Mouse (Mus musculus) c-Kit-negative CD71-positive TER-119-positive erythroid progenitor cells, embryonic 14.5 days (primary cell): ENCODE data around the gene Smndc1.
"Not testable (repeated sequence)": the region's sequence is repeated elsewhere in the genome, so short reads cannot be mapped to it uniquely, and the experiment has no call there.

Experiments
- DNase-seq: peaks from one replicate; pipeline ENCODE4 v3.0.0-alpha.2; 2013; ENCODE audit warnings: low read depth, low spot score

Smndc1 gene

DNA sequence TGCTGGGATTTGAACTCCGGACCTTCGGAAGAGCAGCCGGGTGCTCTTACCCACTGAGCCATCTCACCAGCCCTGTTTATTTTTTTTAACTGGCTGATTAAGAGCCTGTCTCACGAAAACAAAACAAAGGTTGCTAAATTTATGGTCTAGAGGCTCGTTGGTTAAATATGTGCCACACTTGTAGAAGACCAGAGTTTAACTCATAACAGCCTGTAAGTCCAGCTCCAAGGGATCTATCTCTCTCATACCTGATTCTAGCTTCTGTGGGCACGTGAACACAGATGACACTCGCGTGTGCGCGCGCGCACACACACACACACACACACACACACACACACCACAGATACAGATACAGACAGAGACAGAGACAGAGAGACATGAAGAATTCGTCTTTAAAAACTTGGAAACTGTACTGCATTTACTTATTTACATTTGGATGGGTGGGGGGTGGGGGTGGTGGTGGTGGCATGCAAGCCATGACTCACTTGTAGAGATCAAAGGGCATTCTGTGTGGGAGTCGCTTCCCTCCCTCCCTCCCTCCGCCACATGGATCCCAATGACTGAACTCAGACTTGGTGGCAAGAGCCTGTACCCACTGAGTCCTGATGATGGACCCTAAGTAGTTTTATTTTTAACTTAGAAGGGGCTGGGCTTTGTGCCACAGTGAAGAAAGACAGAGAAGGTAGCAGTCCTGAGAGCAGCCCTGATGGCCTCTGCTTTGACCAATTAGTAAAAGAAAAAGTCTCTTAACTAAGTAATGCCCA is 23.4 kb upstream of the Smndc1 start:
- no peak for DNase-seq

- DNase-seq: no peak
These were observed 21.9 kb upstream of the Smndc1 start for GRCm38 (mm10) chr19:53412149-53412848.

DNA sequence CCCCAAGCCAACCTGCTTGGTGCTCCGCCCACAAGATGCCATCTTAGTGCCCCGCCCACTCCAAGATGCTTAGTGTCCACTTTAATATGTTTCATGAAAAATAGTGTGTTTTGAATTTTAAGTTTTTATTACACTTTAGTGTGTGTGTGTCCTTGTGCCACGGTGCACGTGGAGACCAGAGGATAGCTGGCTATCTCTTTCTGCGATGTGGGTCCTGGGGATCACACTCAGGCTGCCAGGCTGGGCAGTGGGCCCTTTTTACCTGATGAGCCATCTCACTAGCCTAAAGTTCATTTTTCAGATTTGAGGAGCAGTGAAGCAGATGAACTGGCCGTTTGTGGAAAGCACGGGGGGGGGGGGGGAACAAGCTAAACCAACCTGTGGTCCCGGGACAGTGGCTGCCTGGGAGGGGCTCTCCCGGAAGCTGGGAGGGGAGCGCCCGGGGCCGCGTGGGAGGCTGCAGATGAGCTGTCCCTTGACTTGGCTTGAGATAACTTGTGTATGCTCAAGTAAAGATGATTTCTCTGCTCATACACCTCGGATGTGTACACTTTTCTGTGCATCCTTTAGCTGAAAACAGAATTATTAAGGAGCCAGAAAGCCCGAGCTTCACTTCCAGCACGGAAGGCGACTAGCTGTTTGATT is 19.4 kb upstream of the Smndc1 start:
- no peak for DNase-seq

DNA sequence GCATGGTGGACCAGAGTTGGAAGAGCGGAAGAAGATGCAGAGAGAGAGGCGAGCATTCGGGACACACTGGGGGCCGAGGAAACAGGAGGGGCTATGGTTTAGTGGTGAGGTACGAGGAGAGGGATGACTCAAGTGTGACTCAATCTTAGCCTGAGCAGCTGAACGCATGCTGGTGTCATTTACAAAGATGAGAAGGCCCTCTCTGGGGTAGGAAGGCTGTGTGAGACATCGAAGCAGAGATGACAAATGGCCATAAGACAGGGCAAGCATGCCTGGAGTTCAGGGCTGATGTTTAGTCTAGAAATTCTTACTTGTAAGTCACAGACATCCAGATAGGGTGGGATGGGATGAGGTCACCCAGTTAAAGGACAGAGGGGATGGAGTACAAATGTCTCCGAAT is 18.0 kb upstream of the Smndc1 start:
- DNase-seq: no peak

DNA sequence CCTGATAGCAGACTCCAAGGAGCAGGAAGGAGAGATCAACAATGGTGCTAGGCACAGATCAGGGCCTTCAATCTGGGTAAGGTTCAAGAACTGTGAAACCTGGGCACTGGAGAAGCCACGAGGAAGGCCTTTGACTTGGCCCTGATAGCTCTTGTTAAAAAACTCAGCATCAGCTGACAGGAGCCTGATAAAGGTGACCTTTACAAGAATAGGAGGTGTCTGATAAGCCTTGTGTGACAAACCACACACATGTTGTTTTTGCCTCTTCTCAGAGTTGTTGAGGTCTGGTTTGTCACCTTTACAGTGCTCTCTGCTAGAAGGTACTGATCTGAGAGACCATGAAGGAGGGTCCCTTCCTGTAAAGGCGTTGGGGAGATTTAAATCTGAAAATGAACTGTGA is 17.0 kb upstream of the Smndc1 start:
- DNase-seq: no peak

DNA sequence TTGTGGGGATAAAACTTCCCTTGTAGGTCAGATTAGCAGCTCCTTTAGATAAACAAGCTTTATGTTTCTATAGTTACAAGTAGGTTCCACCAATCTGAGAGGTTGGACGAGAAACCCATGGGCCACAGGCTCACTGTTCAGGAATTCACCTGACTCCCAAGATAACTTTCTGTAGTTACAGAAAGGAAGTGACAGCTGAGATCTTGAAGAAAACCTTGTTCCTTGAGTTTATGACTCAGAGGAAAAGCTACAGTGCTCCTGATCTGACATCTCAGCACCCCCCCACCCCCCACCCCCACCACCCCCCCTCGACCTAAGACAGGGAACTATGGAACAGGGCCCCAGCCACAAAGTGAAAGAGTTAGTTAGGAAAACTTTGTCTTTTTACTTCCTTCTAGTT is 15.4 kb upstream of the Smndc1 start:
- no peak for DNase-seq

GRCm38 (mm10) chr19:53404837-53405356 is 14.5 kb upstream of the Smndc1 start:
- DNase-seq: no peak

DNA sequence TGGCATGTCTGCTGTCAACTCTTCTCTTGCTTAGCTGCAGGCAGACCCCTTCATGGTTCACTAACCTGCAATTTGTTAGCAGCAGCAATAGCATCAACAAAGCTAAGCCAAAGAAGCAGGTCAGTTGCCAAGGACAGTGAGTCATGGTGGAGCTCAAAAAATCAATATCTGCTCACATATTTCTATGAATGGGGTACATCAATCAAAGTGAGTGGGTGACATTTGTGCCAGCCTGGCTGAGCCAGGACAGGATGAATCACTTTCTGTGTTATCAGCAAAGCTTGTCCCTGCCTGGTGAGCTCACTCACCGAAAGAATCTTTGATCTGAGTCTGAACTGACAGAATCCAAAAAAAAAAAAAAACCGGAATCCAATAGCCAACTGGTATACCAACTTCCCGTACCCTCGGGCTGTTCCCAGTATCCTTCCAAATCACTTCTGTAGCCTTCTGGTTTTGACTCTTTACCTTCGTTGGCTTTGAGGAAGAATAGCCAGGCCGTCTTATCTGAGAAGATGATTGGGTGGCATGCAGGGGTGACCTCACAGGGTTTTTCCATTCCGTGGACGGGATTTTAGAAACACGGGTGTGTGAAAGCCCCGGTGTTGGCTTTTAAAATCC is 13.9 kb upstream of the Smndc1 start:
- DNase-seq: no peak

GRCm38 (mm10) chr19:53402741-53403432 is 12.5 kb upstream of the Smndc1 start:
- no peak for DNase-seq

DNA sequence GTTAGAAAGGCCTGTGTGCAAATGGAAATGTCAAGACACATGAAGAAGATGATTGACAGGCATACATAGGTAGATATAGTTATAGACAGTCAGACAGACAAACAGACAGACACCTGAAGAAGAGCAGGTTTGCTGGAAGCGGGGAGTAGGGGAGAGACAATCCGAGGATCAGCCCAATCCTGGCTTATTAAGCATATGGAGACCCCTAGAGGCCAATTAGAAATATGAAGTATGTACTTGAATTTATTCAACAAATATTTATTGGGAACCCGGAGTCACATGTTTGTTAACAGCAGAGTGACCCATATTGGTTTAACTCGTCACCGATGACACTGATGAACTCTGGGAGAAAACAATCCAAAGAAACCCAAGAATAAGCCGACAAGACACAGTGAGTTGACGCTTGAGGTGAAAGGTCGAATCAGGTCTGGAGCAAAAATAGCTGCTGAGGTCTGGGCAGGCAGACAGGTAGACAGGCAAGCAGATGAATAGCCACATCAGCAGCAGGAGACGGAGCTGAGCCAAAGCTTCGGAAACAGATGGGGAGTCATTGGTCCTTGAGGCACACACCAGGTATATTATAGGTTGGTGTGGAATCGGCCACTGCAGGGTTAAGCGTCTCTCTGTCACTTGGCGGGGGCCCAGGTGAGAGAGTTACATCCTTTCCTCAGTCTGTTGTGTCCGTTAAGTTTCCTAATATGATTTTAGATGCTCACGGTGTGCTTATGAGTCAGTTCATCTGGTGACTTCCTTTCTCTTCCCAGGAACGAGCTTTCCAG is 10.1 kb upstream of the Smndc1 start:
- no peak for DNase-seq

DNA sequence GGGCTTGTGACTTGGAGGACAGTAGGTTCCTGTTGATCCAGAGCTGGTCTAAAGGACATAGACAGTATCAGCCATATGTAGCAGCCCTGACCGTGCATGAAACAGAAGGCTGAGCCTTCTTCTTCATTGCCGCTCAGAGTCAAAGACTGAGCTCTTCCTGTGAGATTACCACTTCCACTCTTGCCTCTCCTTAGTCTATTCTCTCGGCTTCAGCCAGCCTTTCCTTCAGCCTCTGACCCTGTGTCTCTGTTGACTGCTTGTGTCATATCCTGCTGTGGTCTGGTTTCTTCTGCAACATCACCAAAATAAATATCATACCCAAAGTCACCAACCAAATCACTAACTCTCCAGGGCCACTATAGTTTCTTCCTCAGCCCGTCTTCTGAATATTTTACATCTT is 8.8 kb upstream of the Smndc1 start:
- DNase-seq: no peak

- no peak for DNase-seq
These were observed 7.3 kb upstream of the Smndc1 start for GRCm38 (mm10) chr19:53397451-53398233.

DNA sequence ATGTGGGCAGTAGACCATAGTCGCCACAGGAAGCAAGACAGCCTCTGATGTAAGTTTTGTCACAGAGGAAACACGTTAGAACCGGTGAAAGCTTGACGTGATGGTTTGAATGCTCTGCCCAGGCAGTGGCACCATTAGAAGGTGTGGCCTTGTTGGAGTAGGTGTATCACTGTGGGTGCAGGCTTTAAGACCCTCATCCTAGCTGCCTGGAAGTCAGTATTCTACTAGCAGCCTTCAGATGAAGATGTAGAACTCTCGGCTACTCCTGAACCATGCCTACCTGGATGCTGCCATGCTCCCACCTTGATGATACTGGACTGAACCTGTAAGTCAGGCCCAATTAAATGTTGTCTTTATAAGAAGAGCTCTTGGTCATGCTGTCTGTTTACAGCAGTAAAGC is 5.4 kb upstream of the Smndc1 start:
- DNase-seq: not testable (repeated sequence)

- DNase-seq: not testable (repeated sequence)
These were observed 4.6 kb upstream of the Smndc1 start for GRCm38 (mm10) chr19:53394956-53395355.

DNA sequence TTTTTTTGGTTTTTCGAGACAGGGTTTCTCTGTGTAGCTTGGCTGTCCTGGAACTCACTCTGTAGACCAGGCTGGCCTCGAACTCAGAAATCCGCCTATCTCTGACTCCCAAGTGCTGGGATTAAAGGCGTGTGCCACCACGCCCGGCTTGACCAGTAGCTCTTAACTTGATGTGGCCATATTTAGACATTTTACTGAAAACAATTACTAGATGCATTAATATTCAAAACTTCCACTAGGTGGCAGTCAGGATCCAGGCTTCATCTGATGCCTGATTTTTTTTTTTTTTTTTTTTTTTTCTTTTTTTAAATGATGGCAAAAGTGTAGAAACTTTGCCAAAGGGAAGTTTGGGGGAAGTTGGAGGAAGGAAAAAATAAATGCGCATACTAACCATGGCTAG is 4.2 kb upstream of the Smndc1 start:
- DNase-seq: peak; percentile 54

DNA sequence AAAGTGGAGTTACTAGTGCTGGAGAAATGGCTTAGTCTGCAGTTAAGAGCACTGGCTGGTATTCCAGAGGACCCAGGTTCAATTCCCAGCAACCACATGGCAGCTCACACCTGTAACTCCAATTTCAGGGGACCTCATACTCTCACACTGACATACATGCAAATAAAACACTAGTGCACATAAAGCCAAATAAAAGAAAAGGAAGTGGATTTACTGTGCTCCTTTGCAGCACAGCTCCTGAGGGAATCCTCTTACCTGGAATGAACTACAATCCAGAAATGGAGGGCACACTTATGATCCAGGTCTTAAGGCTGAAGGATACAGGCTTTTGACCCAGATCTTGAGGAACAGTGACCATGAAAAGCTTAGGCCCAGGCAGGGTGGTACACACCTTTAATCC is 3.3 kb upstream of the Smndc1 start:
- no peak for DNase-seq

GRCm38 (mm10) chr19:53392781-53393343 is 2.5 kb upstream of the Smndc1 start:
- DNase-seq: no peak

DNA sequence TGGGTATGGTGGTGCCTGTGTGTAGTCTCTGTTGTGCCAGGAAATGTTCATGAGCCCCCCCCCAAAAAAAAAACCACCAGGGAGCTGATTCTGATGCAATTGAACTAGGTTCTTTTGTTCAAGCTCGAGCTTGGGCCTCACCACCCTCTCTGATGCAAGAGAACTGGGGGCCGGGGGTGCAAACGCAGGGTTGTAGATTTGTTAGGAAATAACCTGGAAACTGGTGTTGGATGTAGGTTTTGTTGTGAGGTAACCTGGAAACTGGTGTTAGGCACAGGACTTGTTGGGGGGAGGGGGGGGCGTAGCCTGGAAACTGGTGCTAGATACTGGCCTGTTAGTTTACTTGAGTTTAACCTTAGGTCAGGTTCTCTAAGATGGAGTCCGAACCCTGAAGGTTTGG is 1.4 kb upstream of the Smndc1 start:
- DNase-seq: no peak

GRCm38 (mm10) chr19:53391386-53391785 is 1.0 kb upstream of the Smndc1 start:
- no peak for DNase-seq
